Mouse (Mus musculus) gastrocnemius, adult 8-10 months (tissue): Measurements from ENCODE around the gene Arhgap30. TPM values are rescaled to one million over a fixed set of nuclear protein-coding genes. Genes with fewer than 3 reads are reported as not detected.

ENCODE experiments used
- DNase-seq, 2 experiments: peaks; one replicate each; pipeline ENCODE4 v3.0.0; 2022; ENCODE audit warnings: low spot score in 2 of 2
- total RNA-seq, 4 experiments: library from RNA; stranded (reverse); gene quantifications; 2 replicates each; pipeline ENCODE4 v1.2.4; 2022

Arhgap30 gene
- under 1 TPM; 0.34 to 0.63 (median 0.44) TPM for total RNA-seq

DNA sequence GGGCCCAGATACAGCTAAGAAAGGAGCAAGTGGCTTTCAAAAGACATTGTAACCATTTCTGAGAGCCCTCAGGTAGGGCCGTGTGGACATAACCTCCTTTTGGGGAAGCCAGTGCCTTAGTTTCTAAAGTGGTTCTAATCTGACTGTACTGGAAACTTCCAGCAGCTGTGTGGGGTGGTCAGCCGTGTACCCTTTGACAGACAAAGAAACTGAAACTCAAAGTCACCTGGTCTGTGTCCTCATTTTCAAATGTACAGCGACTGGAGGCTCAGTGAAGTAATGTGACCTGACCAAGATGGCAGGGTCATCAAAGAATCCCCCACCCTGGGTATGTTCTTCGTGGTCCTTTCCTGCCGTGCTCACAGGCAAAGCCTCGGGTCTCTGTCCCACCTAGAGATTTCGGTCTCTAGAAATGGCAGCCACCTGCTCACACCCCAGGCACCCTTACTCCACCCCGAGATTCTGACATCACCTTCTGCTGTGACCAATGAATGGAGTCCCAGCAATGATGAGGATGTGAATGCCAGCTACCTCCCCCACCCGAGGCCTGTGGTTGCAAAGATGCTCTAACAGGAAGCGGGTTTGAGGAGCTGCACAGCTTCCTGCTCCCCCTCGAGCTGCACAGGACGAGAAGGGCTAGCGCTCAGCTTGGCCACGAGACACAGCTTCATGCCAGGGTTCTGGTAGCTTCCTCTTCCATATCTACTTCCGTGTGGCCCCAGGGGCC, at the start of gene Arhgap30:
Gene Arhgap30, plus strand, starts transcription at position 579 of the 727 bp plus-strand sequence.
- DNase-seq, result no peak

DNA sequence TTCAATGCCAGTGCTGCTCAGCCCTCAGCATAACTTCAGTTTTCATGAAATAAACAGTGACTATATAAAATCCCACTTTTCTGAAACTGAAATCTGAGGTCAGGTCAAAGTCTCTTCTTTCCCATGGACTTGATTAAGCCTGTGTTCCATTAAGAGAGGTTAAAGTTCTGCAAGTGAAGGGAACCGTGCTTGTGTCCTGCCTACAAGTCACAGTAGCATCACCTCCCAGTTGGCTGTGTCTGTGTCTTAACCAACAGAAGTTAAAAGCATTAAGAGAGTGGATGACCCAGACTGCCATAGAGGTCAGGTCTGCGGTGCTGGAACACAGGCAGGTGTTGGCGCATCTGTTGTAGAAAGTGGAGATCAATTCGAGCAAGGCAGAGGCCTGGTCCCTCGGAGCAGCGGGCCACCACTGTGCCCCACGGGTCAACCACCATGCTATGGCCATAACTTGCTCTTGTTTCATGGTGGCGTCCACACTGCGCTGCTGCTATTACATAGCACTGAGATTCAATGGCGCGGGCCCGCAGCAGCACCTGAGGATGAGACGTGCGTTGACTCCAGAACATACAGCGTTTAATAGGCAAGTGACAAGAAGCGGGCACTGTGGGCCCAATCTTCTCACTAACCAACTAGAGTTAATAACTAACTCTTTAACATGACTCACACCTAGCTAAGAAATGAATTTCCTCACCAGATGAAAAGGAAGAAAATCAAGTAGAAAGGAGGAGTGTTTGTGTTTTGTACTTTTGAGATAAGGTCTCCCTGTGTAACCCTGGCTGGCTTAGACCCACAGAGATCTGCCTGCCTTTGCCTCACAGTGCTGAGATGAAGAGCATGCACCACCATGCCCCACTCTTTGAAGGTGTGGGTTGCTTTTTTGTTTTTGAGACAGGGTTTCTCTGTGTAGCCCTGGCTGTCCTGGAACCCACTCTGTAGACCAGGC, 46.2 kb upstream of the Arhgap30 start:
- no peak for DNase-seq

DNA sequence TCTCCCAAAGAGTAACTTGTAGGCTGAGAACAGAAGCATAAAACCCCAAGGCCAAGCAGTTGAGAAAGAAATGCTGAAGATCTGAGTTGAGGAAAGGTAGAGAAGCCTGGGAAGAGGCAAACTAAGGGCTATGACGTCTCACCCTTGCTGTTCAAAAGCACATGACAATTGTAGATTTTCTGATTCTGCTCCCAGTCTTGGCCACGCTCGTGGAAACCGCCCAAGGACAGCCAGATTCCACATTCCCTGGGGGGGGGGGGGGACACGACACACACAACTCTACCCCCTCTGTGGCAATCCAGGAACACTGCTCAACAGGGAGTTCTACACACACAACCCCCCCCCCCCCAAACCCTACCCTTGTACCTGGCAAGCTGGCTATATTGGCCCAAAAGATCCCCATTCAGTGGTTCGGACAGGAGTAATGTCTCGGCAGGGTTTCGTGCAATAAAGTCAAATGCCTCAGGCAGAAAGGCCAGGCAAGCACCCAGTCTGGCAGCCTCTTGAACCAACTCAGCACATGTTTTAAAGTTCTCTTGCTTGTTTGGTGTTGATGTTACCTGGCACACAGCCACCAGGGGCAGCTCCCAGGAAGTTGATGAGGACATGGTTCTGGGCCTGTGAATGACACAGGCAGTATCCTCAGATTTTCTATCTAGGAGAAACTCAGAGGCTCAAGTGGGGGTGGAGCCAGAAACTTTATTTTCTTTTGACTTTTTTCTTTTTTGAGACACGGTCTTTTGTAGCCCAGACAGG, 44.7 kb upstream of the Arhgap30 start:
- DNase-seq, result no peak

DNA sequence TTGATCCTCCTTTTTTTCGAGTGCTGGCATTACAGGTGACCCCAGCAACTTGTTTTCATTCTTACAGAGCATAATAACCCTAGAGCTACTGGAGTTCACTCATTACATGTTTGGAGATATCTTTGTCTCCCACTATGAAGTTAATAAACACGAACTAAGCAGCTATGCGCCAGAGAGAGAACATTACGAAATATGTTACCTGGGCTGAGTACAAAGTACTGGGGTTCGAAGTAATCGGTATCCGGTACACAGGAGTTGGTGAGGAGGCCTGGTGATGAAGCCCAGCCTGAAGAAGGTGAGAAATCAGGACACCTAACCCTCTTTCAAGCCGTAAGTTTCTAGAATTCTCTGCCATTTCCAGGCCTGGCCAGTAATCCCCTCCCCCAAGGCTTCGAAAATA, 44.0 kb upstream of the Arhgap30 start:
- no peak for DNase-seq

DNA sequence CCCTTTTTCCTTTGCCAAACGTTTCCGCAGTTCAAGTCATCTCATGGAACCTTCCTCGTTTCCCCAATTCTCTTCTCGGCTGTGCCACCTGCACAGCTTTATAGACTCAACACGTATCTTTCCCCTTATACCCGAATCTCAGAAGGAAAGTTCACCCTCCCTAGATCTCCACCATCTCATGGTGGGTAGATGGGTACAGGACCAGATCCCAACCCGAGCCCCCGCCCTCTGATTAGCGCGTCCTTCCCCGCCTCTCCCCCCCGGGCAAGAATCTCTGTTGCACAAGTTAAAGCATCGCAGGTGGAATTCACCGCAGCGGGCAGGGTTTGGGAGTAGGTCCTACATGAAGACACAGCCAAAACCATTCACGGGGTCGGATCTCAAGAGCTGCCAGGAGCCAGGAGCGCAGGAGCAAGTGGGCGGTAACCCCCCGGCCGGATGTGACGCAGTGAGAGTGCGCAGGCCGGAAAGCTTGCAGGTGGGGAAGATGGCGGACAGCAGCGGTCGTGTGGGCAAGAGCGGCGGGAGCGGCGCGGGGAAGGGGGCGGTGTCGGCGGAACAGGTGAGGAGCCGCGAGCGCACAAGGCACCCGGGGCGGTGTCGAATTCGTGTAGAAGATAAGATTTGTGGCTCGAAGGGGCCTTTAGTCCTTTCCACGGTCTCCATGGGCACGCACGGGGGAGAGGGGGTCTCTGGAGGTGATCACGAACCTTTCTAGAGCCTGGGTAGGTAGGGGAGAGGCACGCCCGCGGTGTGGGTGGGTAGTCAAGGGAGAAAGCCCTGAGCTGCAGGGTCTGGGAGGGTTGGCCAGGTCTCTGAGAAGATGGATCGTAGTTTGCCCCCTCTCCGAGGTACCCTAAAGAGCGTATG, 43.3 kb upstream of the Arhgap30 start, which contains the start of the genes Nit1 and Pfdn2:
Gene Nit1, minus strand, starts transcription at position 422 of the 870 bp plus-strand sequence.
Gene Pfdn2, plus strand, starts transcription at position 446 of the 870 bp plus-strand sequence.
- peak; percentile 81 to 84 for DNase-seq

DNA sequence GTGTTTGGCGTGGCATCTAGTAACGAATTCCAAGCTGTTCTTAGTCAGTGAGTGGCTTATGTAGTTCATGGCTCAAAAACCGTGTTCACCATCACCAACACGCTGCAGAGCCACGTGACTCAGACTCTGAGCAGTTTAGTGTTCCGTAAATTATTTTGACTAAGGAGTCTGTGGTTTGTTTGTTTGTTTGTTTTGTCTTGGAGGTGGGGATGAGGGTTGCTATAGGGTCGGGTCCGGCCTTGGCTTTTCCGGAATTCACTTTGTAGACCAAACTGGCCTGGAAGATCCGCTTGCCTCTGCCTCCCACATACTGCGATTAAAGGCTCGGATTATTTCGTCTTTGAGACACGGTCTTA, 42.7 kb upstream of the Arhgap30 start:
- no peak for DNase-seq

DNA sequence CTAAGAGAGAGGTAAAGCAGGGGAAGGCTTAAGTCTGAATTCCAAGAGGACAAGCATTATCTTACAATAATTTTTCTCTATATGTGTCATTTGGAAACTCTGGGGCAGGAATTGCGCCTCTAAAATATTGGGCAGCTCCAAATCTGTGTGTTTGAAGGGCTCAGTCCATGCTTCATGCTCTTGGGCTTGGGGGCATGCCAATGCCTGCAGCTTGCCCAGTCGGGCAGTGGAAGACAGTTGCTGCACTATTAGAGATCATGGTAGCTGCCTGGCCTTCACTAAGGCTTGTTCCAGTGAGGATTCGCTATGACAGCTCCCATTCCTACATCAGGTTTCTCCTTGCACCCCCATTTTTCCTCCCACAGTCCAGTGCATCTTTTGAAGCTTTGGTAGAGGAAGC, 40.1 kb upstream of the Arhgap30 start:
- DNase-seq, result no peak

DNA sequence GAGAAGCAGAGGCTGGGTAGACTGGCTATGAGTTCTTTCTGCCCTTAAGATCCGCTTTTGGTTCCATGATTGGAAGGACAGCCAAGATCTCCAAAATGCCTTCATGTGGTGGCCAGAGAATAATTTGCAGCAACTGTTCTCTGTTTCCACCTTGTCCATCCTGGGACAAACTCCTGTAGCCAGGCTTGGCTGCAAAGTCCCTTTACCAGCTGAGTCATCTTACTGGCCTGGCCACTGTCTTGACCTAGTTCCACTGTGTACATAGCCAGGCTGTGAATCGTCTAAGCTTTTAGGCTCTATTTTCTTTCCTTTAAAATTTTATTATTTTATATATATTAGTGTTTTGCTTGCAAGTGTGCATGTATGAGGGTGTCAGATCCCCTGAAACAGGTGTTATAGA, 39.5 kb upstream of the Arhgap30 start:
- DNase-seq, result no peak

DNA sequence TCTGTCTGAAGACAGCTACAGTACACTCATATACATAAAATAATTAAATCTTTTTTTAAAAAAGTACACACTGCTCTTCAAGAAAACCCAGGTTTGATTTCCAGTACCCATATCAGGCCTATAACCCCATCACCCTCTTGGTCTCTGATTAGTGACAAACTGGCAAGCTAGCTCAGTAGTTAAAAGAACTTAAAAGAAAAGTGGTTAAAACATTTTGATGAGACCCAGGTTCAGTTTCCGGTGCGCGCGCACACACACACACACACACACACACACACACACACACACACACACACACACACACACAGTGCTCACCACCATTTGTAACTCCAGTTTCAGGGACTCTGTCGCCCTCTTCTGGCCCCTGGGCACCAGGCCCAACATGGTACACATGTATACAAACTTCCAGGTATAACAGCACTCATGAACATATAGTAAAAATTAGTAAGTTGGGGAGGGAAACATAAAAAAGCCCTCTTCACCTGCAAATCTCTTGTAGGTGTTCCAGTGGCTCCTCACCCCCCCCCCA, 32.9 kb upstream of the Arhgap30 start:
- no peak for DNase-seq

DNA sequence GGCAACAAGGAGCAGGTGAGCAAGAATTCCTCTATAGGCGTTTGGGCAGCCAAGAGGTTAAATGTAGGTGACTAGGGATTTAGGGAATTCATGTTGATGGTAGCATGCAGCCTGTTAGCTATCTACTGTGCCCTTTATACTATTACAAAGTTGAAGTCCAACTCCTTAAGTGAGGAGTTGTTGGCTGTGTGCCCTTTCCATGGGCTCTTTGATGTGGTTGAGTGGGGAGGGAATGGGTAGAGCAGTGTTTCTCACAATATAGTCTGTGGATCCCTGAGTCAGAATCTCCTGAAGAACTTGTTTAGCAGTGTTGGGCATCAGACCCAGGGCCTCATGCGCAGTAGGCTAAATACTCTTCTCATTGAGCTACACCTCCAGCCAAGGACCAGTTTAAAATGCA, 31.9 kb upstream of the Arhgap30 start:
- DNase-seq, result no peak

DNA sequence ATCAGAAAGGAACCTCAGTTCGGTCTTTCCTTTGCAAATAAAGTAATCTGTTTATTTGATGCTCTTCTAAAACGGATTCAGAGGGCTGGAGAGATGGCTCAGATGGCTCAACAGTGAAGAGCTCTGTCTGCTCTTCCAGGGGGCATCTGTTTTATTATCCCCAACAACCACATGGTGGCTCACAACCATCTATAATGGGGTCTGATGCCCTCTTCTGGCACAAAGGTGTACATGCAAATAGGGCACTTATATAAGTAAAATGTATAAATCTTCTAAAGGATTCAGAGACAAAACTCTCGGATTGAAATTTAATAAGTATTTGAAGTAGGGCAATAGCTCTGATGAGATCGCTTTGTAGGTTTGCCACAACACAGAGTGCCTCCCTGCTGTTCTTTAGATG, 30.3 kb upstream of the Arhgap30 start:
- DNase-seq, result no peak

DNA sequence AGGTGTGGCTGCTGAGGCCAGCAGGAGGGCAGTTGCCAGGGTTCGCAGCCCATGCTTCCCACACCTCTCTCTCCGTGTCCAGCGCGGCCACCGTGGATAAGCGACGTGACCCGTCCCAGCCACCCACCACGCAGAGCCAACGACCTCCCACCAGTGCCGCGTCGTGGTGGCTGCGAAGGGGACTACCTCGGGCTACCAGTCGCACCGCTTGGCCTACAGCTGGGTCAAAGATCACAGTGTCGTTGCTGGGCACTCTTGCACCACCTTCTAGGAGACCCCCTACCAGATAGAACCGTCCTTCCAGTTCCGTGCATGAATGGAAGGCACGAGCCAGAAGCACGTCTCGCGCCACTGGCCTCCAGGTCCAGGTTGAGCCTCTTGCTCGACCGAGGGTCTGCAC, 28.5 kb upstream of the Arhgap30 start:
- DNase-seq, result no peak

DNA sequence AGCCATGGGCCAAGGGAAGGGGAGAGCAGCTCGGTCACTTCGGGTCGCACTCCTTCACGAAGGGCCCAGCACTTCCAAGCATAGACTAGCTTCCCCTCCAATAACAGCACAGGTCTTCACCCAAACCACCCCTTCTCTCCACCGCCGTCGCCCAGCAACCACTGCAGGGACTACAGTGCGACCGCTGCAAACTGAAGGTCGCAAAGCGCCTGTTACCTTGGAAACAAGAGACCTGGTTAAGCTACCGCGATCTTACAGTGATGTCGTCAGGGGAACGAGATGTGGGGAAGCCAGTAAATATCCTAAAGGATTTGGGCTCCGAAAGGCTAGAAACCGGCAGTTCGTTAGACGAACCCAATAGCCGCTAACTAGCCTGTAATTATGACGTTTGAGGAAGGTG, 28.1 kb upstream of the Arhgap30 start, which contains the start of gene Klhdc9:
Gene Klhdc9, minus strand, starts transcription at position 143 of the 400 bp plus-strand sequence.
- peak; percentile 50 to 64 for DNase-seq

DNA sequence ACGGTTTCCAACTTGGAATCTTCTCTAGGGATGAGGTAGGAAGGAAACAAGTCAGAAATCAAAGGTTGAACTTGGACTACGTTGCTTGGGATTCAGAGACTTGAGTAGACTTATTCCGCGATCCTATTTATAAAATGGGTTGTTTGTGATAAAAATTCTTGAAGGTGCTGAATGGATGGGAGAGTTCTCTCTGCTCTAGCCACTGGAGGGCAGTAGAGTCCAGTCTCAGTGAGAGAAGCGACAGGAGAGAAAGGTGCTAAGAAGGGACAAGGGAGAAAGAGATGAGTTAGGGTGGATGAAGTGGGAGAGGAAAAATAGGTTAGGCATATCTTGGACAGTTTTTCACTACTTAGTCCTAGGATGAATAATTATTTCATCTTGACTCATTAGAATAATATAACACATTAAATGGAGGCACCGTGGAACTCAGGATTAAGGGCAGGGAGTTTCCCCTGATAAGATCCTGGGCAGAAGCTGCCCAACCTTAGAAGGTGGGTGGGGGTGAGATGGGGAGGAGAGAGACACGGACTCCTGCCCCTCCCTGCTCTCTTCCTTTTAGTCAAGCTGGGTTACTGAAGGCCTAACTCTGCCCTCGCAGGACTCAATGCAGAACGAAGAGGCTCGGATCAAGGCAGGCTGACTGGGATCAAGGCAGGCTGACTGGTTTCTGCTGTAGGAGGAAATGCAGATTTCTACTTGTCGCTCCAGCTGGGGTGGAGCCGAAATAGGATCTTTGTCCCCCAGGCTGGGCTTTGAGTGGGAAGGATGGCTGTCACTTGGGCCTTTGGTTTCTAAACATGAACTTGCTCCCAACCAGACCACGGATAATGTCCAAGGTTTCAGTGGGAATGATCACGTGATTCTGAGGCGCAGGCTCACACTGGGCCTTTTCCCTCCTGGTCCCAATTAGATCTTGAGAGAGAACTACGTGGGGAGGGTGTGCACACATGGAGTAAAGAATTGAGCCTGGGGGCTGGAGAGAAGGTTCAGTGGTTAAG, 27.3 kb upstream of the Arhgap30 start:
- DNase-seq, result no peak

DNA sequence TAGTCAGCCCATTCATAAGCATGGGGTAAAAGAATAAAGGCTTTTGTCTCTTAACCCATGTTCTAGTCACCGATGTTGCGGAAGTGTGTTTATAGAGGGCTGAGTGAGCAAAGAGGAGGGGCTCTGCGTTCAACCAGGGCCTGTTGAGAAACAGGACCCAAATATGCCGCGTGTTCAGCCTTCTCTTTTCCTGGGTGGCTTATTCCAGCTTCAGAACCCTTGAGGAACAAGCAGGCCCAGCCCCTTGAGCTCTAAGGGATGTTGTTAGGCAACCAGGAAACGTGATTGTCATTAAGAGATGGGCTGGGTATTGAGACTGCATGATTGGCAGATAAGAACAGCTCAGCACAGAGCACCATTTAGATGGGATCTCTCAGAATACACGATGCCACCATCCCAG, 22.8 kb upstream of the Arhgap30 start:
- DNase-seq, result no peak

DNA sequence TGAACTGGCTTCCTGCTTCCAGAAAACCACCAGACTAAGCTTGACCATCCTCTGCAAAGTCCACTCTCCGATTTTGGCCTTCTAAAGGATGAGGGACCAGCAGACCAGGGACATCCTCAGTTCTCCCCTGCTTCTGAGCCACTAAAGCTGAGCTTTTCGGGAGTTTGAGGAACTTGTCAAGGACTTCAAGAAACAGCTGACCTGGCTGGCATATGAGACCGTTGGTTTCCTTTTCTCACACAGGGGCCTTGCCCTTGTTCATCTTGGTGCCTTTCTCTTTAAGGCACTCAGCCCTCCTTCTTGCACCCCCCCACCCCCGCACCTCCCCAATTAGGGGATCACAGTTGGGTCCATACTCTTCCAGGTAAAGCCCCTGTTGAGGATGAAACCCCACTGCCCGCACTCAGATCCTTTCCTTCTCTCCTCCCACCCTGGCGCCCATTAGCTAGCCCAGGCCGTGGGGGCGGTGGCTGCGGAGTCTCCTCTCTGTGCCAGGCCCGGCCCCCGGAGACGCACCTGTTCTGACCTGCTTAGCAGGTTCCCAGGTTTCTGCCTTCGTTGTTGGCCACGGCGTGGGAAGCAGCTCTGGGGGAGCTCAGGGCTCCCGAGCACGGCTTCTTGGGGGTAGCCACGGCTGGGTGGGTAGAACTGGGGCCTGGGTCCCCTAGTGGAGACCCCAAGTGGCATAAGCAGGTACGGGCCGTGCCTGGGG, 18.8 kb upstream of the Arhgap30 start, which contains the start of gene Nectin4:
Gene Nectin4, plus strand, starts transcription at position 255 of the 712 bp plus-strand sequence.
- DNase-seq, result no peak

DNA sequence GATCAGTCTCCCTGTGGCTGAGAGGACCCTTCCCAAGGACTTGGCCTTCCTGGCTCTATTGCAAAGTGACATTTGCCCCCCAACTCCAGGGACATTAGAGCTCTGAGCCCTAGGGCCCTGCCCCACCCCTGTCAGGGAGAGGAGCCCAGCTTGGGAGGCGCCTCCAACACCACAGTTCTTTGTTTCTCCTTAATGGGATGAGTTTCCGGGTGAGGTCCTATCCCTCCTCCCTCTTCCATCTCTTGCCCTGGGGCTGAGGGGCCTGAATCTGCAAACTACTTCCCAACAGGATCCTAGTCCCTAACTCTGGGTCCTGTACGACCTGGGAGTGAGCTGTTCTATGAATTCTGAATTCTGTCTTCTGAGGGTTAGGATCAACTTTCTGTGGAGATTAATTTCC, 15.9 kb upstream of the Arhgap30 start:
- no peak for DNase-seq

DNA sequence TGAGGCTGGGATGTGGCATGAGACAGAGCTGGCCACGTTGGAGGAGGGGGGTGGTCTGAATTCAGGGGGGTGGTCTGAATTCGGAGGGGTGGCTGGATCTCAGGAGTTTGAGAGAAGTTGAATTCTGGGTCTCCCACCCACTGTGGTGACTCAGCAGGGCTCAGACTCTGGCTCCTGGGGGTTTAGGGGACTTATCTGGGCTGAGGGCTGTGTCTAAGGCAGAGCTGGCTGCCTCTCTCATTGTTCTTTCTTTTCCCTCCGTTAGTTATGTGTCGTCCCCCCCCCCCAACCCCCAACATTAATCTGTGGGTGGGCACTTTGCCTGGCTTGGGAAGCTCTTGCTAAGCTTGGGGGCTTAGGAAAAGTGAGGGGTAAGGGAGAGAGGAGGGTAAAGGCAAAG, 14.8 kb upstream of the Arhgap30 start:
- DNase-seq, result no peak
